Mouse (Mus musculus): ENCODE data around the gene Actr2.
"Not testable (repeated sequence)": the region's sequence is repeated elsewhere in the genome, so short reads cannot be mapped to it uniquely, and the experiment has no call there.

GRCm38 (mm10) chr11:20064086-20064485, 48.6 kb downstream of the Actr2 start:
- not testable (repeated sequence) for TF ChIP-seq CTCF, POLR2A (IDR thresholded peaks at IDR 0.05; ENCODE audit: extremely low read depth, insufficient read depth, low read length)

Measured in cortical plate, adult 2 months (tissue).